Mouse (Mus musculus): ENCODE measurements around the gene Pld5. TPM values are rescaled to one million over a fixed set of nuclear protein-coding genes. Genes with fewer than 3 reads are reported as not detected.

Gene Pld5
- total RNA-seq, 2 experiments from 2014 or later = 1.7 to 1.8 TPM

DNA sequence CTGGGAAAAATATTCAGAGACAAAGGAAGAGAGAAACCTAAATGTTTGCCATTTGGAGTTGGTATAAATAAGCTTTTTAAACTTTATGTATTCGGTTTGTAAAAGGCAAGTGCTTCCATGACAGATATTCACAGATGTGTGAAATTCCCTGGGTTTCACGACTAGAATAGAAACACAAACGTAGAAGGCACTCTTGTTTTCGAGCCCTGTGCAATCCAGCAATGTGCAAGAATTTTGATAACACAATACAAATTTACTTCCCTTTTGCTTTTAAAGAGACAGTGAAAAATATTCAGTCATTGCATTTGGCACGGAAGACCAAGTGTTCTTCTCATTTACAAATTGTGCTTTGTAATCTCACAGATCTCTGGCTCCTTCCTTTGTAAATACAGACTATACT, 200.6 kb downstream of the Pld5 start:
- intact Hi-C loops (cut with DNase I) = no loop called here
- TF ChIP-seq CTCF (IDR thresholded peaks at IDR 0.05) = no peak
- no peak overlapping the region for H3K27ac ChIP-seq
- no peak for DNase-seq
- H3K4me3 ChIP-seq = no peak overlapping the region

DNA sequence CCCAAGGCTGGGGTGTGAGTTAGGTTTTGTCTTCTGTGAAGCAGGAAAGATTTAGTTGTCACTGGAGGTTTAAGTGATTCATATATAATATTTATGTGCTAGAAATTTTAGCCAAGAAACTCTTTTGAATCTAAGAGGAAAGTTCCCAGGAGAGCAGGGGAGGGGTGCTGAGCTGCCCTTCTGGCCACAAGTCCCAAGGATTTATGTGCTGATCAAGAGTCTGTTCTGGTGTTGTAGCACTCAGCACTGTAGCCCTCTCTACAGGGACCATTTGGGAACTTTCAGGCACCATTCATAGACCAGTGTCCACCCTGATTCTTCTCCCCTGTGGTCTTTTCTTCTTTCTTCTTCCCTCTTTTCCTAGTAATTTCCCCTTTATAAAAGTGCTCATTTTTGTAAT, 209.8 kb downstream of the Pld5 start:
- no peak overlapping the region for H3K27ac ChIP-seq
- no peak overlapping the region for H3K4me3 ChIP-seq
- intact Hi-C loops (cut with DNase I) = no loop called here
- DNase-seq = no peak
- TF ChIP-seq CTCF (IDR thresholded peaks at IDR 0.05) = no peak

DNA sequence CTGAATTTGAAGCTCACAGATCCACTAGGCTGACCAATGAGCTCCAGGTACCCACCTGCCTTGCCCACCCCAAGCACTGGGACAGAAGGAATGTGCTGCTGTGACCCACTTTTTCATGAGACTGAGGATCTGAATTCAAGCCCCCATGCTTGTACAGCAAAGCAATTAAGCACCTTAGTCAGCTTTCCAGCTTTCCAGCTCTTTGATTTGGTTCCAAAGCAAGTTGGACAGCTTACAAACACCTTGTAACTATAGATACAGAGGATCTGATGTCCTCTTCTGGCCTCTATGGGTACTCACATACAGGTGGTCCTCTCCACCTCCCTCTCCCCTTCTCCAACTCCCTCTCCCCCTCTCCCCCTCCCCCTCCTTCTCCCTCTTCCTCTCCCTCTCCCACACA, 210.6 kb downstream of the Pld5 start:
- intact Hi-C loops (cut with DNase I) = no loop called here
- Histone ChIP-seq H3K4me3 (no peak overlapping the region), H3K27ac (no peak overlapping the region)
- DNase-seq = no peak
- TF ChIP-seq CTCF (IDR thresholded peaks at IDR 0.05) = no peak

DNA sequence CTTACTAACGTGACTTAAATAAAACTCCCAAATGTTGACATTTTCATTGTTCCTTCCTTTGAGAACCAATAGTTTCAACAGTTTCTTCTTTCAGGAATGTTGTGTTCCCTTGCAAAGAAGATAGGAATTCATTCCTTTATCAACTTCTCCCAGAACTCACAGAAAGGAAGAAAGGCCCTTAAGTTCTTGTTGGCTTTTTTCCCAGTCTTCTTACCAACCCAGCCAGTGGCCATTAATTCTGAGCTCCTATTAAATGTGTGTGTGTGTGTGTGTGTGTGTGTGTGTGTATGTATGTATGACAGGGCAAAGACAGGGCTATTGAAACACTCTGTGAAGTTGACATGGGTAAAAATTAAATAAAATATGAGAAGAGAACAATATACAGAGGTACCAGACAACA, 221.5 kb downstream of the Pld5 start:
- no peak overlapping the region for H3K4me3 ChIP-seq
- no peak for DNase-seq
- intact Hi-C loops (cut with DNase I) = no loop called here
- no peak for TF ChIP-seq CTCF (IDR thresholded peaks at IDR 0.05)
- no peak overlapping the region for H3K27ac ChIP-seq

DNA sequence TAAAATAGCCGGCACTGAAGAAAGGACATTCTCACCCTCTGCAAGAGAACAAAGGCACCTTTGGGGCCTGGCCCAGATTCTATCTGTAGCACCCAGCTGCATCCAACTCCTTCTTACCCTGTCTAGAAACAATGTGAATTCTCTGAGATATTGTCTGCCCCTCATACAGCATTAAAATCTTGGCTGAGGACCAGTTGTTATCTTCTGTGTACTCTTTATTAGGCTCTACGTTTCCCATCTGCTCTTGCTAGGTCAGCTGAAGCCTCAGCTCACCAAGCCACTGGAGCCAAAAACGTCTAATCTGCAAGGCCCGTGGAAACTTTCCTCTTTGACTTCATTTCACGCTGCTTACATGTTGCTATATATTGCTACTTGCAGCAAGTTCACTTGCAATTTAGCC, 228.1 kb downstream of the Pld5 start:
- no peak overlapping the region for H3K4me3 ChIP-seq
- no peak for DNase-seq
- intact Hi-C loops (cut with DNase I) = no loop called here
- TF ChIP-seq CTCF (IDR thresholded peaks at IDR 0.05) = no peak
- H3K27ac ChIP-seq = no peak overlapping the region

DNA sequence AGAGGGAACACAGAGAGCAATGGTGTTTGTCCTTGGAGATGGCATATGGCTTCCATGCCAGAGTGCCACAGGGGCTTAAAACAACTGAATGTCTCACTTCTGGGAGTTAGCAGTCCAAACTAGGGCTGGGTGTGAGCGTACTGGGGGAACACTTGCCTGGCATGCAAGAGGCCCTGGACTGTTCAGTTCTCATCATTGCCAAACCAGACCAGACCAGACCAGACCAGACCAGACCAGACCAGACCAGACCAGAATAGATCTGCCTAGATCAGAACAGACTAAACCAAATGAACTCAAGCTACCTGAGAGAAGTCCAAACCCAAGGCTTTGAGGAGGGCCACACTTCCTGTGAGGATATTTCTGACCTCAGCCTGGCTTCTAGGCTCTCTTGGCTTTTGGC, 228.7 kb downstream of the Pld5 start:
- TF ChIP-seq CTCF (IDR thresholded peaks at IDR 0.05) = no peak
- no peak for DNase-seq
- intact Hi-C loops (cut with DNase I) = no loop called here
- Histone ChIP-seq H3K27ac (no peak overlapping the region), H3K4me3 (no peak overlapping the region)

DNA sequence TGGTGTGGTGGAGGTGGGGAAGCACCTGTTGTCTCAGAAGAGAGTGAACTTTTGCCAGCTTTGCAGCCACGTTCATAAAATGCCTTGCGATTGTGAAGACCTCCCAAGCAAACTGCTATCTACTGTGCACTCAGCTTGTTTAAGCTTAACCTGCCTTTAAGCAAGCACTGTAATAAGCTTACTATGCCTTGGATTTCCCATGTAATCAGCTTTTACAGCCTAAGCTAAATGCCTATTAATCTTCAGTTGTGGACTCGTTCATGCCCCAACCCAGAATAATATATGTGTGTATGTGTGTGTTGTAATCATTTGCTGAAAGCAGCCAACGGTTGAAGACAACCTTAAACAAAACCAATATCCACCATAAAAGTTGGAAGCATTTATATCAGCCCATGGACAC, 232.1 kb downstream of the Pld5 start:
- no peak for DNase-seq
- intact Hi-C loops (cut with DNase I) = no loop called here
- no peak overlapping the region for H3K27ac ChIP-seq
- no peak for TF ChIP-seq CTCF (IDR thresholded peaks at IDR 0.05)
- H3K4me3 ChIP-seq = no peak overlapping the region

DNA sequence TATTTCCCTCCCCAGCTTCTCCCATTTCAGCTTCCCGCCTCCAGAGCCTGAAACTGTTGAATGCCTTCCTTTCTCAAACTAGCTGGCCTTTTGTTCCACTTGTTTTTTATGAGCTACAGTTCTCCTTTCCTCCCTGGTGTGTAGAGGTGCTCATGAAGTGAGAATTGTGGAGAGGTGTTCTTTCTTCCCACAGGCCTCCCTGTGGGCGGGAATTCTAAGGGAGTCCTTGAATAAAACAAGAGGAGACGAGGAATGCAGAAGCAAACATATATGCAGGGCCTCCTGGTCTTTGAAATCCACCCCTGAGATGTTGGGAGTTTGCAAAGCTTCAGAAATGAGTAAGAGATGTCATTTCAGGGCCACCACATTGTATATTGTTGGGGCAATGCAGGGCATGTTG, 235.2 kb downstream of the Pld5 start:
- no peak for DNase-seq
- Histone ChIP-seq H3K4me3 (no peak overlapping the region), H3K27ac (no peak overlapping the region)
- intact Hi-C loops (cut with DNase I) = no loop called here
- TF ChIP-seq CTCF (IDR thresholded peaks at IDR 0.05) = no peak

DNA sequence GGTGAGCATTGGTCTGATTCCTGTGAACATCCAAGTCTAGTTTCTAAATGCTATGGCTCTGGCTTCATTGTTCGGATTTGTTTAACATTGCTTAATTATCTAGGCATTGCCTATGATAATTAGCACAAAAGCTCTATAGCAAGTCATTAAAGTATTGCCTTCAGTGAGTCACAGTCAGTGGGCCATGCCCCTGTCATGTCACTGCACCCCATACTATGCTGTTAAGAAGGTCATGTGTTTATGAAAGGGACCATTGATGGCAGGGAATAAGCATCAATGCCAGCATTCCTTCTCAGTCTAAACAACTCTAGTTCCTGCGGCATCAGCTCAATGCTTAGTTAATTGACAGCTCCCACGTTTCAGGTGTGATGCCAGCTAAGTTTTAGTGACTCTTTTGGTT, 239.1 kb downstream of the Pld5 start:
- TF ChIP-seq CTCF (IDR thresholded peaks at IDR 0.05) = no peak
- intact Hi-C loops (cut with DNase I) = no loop called here
- no peak overlapping the region for H3K27ac ChIP-seq
- DNase-seq = no peak
- H3K4me3 ChIP-seq = no peak overlapping the region

DNA sequence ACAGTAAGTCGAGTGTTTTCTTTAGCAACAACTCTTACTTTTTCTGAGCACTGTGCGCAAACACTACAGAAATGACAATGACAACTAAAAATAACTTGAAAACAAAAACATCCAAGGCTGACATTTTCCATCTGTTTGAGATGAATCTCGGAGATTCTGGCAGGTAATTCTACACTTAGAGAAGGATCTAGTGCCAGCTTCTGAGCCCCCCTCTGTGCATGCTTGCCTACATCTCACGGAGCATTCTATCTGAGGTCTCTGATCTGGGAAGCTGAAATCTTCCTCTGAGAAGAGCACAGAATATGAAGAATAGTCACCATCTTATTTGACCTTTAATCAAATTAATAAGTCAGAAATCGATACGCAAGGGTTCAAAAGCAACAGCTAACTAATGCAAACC, 240.4 kb downstream of the Pld5 start:
- Histone ChIP-seq H3K4me3 (no peak overlapping the region), H3K27ac (no peak overlapping the region)
- intact Hi-C loops (cut with DNase I) = no loop called here
- TF ChIP-seq CTCF (IDR thresholded peaks at IDR 0.05) = no peak
- DNase-seq = no peak

DNA sequence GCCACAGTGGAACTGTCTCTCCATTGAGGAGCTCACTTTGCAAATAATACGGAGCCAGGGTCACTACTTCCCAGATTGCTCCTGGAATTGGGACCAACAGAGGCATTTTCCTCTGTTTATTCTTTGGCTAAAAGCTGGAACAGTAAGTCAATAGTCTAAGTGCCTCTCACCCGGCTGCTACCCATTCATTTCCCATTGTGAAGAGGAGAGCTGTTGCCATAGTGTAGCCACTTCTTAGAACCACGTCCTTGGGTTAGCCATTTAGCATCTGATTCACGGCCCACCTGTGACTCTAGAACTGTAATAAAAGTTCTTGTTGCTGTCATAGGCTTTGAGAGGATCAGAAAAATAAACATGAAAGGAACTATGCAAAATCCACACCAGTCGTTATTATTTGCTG, 241.4 kb downstream of the Pld5 start:
- no peak for TF ChIP-seq CTCF (IDR thresholded peaks at IDR 0.05)
- H3K4me3 ChIP-seq = no peak overlapping the region
- intact Hi-C loops (cut with DNase I) = no loop called here
- DNase-seq = no peak
- H3K27ac ChIP-seq = no peak overlapping the region

DNA sequence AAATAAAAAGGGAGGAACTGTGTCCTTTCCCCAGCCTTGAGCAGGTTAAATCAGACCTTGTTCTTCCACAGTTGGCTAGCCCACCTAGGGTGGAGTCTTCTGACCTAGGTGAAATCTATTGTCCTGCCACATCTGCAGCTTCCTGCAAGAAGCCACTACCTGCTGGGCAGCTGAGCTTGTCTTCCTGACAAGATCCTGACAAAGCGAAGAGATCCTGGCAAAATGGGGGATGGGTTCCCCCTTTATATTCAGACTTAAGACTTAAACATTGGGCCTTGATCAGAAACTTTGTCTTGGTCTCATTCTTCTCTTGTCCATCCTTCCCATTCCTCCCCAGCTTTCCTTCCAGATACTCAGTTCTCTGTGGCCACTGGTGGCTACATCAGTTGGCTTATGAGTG, 246.0 kb downstream of the Pld5 start:
- intact Hi-C loops (cut with DNase I) = no loop called here
- no peak overlapping the region for H3K4me3 ChIP-seq
- no peak for TF ChIP-seq CTCF (IDR thresholded peaks at IDR 0.05)
- H3K27ac ChIP-seq = no peak overlapping the region
- no peak for DNase-seq

DNA sequence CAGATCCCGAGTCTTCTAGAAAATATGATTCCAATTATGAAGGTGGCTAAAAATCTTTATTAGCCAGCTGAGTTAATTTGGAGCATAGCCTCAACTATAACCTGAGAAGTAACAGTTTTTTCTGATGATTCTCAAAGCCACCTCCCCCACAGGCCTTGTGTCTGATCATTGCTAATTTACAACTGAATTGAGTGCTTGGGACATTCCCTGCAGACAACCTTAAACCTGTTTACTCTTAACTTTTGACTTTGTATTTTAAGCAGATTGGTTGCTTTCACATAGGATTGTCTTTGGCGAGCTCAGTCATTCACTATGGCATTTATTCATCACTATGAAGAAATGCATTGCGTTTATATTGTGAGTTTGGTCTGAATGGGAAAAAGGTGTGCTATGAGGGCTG, 246.7 kb downstream of the Pld5 start:
- no peak for TF ChIP-seq CTCF (IDR thresholded peaks at IDR 0.05)
- Histone ChIP-seq H3K27ac (no peak overlapping the region), H3K4me3 (no peak overlapping the region)
- intact Hi-C loops (cut with DNase I) = no loop called here
- DNase-seq = no peak

DNA sequence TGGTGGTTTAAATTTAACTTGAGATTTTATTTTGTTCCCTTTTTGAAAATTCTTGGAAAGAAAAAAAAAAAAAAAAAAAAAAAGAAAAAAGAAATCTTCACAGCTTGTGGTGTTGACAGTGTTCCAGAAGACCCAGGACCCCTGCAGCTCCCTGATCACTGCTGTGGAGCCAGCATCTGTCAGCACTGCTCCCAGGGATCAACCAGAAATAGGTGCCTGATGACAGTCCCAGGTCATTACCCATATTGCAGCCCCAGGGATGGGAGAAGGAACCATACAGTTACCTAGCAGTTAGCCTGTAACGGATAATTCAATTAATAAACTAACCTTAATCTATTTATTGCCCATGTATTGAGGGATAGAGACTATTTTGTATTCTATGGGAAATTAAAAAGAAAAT, 250.6 kb downstream of the Pld5 start:
- DNase-seq = no peak
- intact Hi-C loops (cut with DNase I) = no loop called here
- Histone ChIP-seq H3K27ac (no peak overlapping the region), H3K4me3 (no peak overlapping the region)
- no peak for TF ChIP-seq CTCF (IDR thresholded peaks at IDR 0.05)

DNA sequence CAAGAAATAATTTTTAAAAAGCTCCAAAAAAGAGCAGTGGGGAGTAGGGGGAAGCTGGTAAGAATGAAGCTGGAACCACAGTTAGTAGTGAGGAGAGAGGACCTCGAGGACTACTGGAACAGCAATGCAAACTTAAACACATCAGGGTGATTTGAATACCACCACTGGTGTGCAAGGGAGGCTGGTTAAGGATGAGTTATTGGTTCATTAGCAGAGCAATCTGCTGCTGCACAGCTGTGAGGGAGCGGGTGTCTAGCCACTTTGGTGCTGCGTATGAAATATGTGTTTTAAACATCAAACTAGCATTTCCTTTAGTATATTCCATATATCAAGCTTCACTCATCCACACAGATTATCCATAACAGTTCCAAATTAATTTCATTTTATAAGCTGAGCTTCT, 256.6 kb downstream of the Pld5 start:
- DNase-seq = no peak
- intact Hi-C loops (cut with DNase I) = no loop called here
- Histone ChIP-seq H3K27ac (no peak overlapping the region), H3K4me3 (no peak overlapping the region)
- no peak for TF ChIP-seq CTCF (IDR thresholded peaks at IDR 0.05)

Measured in gastrocnemius, adult 2 months (tissue).